Mouse (Mus musculus): ENCODE measurements around the gene Wdr83os. TPM values are rescaled to one million over a fixed set of nuclear protein-coding genes. Genes with fewer than 3 reads are reported as not detected.
"Not testable (repeated sequence)": the region's sequence is repeated elsewhere in the genome, so short reads cannot be mapped to it uniquely, and the experiment has no call there.

The Wdr83os gene
- total and polyA plus RNA-seq, 2 experiments from 2014 or later = 123 to 131 TPM

DNA sequence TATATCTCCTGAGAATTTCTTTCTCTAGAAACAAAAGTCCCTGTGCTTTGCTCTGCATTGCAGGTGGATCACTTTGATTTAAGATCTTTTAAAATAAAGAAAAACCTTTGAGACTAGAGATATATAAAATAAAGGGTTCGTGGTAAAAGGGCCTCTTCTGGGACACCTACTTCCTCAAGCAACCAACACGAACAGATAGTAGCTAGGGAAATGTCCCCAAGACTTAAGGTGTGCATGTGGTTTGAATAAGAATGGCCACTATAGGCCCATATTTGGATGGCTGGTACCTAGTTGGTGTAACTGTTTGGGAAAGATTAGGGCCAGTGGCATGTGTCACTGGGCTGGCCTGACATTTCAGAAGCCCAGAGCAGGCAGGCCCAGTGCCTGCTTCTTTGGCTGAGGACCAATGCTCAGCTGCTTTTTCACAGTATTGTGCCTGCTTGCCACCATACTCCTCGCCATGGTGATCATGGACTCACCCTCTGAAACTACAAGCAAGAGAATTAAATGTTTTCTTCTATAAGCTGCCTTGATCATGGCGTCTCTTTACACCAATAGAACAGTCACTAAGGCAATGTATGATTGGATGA is 19.6 kb downstream of the Wdr83os start:
- no peak for DNase-seq (ENCODE audit: low spot score)
- no peak for ATAC-seq
- Histone ChIP-seq H3K36me3 (ENCODE audit: insufficient read depth, low read length) (peaks cover 27% of the 10 kb centered on the region), H3K27me3 (ENCODE audit: insufficient read depth, low read length) (no peaks in the 10 kb centered on the region), H3K4me1 (ENCODE audit: insufficient read depth, low read length) (no peaks in the 10 kb centered on the region), H3K9ac (replicated peaks; ENCODE audit: low read length) (no peak overlapping the region), H3K4me3 (ENCODE audit: low read length) (no peak overlapping the region), H3K9me3 (ENCODE audit: low read length) (no peaks in the 10 kb centered on the region), H3K27ac (no peak overlapping the region), H3K4me2 (ENCODE audit: low read depth, low read length) (no peak overlapping the region)
- whole genome bisulfite sequencing = 86% methylated on average over 4 of the region's 4 CpGs
- no peak for TF ChIP-seq CTCF (IDR thresholded peaks at IDR 0.05; ENCODE audit: low read depth)

DNA sequence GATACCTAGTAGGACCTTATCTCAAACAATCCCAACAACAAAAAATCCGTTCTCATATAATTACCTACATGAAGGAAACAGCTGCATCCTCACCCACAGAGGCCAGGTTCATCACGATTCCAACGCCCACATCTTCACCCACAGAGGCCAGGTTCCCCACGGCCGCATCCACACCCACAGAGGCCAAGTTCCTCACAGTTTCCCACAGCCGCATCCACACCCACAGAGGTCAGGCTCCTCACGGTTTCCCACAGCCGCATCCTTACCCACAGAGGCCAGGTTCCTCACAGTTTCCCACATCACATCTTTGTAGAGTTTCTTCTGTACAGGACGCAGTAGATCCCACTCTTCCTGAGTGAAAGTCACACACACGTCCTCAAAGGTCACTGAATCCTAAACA is 32.7 kb downstream of the Wdr83os start:
- H3K4me1 ChIP-seq (ENCODE audit: insufficient read depth, low read length) = no peaks in the 10 kb centered on the region
- no peak overlapping the region for H3K4me3 ChIP-seq (ENCODE audit: low read length)
- H3K27me3 ChIP-seq (ENCODE audit: insufficient read depth, low read length) = no peaks in the 10 kb centered on the region
- no peak overlapping the region for H3K9ac ChIP-seq (replicated peaks; ENCODE audit: low read length)
- DNase-seq (ENCODE audit: low spot score) (no peak), ATAC-seq (no peak)
- TF ChIP-seq CTCF (IDR thresholded peaks at IDR 0.05; ENCODE audit: low read depth) = no peak
- no peak overlapping the region for H3K27ac ChIP-seq
- no peaks in the 10 kb centered on the region for H3K9me3 ChIP-seq (ENCODE audit: low read length)
- no peak overlapping the region for H3K4me2 ChIP-seq (ENCODE audit: low read depth, low read length)
- 95% methylated on average over 10 of the region's 10 CpGs for WGBS
- H3K36me3 ChIP-seq (ENCODE audit: insufficient read depth, low read length) = peaks cover 25% of the 10 kb centered on the region; the same call in 1 of the 2 replicates

DNA sequence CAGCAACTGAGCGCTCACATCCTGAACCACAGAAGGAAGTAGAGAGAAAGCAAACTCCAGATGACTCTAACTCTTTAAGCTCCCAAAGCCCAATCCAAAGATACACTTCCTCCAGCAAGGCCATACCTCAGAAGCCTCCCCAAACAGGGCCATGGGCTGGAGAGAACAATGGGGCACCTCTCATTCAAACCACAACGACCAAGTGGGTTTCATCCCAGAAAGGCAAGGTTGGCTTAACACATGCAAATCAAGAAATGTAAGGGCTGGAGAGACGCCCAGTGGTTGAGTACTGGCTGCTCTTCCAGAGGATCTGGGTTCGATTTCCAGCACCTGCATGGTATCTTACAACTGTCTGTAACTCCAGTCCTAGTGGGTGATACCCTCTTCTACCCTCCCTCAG is 35.0 kb downstream of the Wdr83os start:
- Histone ChIP-seq H3K36me3 (ENCODE audit: insufficient read depth, low read length) (peaks cover 14% of the 10 kb centered on the region; the same call in 1 of the 2 replicates), H3K4me2 (ENCODE audit: low read depth, low read length) (no peak overlapping the region), H3K9me3 (ENCODE audit: low read length) (no peaks in the 10 kb centered on the region), H3K4me1 (ENCODE audit: insufficient read depth, low read length) (no peaks in the 10 kb centered on the region), H3K27ac (no peak overlapping the region), H3K9ac (replicated peaks; ENCODE audit: low read length) (no peak overlapping the region), H3K4me3 (ENCODE audit: low read length) (no peak overlapping the region), H3K27me3 (ENCODE audit: insufficient read depth, low read length) (no peaks in the 10 kb centered on the region)
- TF ChIP-seq CTCF (IDR thresholded peaks at IDR 0.05; ENCODE audit: low read depth) = no peak
- WGBS = 77% methylated on average over 4 of the region's 4 CpGs
- DNase-seq (ENCODE audit: low spot score) = no peak
- ATAC-seq = no peak

DNA sequence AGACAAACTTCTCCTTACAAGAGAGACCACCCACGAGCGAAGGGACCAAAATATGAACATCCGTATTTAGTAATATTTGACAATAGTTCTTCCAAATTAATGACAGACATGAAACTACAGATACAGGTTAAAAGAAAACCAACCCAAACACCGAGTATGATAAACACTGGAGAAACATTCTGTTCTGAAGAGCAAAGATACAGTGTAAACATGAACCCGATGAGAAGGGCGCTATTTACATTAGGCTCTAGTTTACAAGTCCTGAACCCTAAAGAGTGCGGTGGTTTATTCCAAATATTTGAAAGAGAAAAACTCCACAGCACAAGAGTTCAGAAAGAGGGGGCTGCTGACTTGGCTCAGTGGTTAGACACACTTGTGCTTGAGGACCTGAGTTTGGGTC is 36.4 kb downstream of the Wdr83os start:
- Histone ChIP-seq H3K4me3 (ENCODE audit: low read length) (no peak overlapping the region), H3K9ac (replicated peaks; ENCODE audit: low read length) (no peak overlapping the region), H3K4me1 (ENCODE audit: insufficient read depth, low read length) (no peaks in the 10 kb centered on the region), H3K27me3 (ENCODE audit: insufficient read depth, low read length) (no peaks in the 10 kb centered on the region), H3K4me2 (ENCODE audit: low read depth, low read length) (no peak overlapping the region), H3K36me3 (ENCODE audit: insufficient read depth, low read length) (0 out of 2 replicates have a peak, but pooled peaks cover under 1% of the 10 kb centered on the region), H3K9me3 (ENCODE audit: low read length) (no peaks in the 10 kb centered on the region), H3K27ac (no peak overlapping the region)
- DNase-seq (ENCODE audit: low spot score) = no peak
- no peak for ATAC-seq
- 92% methylated on average over 7 of the region's 7 CpGs for WGBS
- TF ChIP-seq CTCF (IDR thresholded peaks at IDR 0.05; ENCODE audit: low read depth) = no peak

GRCm38 (mm10) chr8:85119052-85119981 is 38.8 kb downstream of the Wdr83os start:
- H3K27me3 ChIP-seq (ENCODE audit: insufficient read depth, low read length) = no peaks in the 10 kb centered on the region
- no peaks in the 10 kb centered on the region for H3K4me1 ChIP-seq (ENCODE audit: insufficient read depth, low read length)
- H3K9ac ChIP-seq (replicated peaks; ENCODE audit: low read length) = peak overlapping the region; percentile 62
- H3K9me3 ChIP-seq (ENCODE audit: low read length) = no peaks in the 10 kb centered on the region
- peak overlapping the region; percentile 77 for H3K27ac ChIP-seq
- peak; percentile 61 for TF ChIP-seq CTCF (IDR thresholded peaks at IDR 0.05; ENCODE audit: low read depth)
- H3K4me2 ChIP-seq (ENCODE audit: low read depth, low read length) = peak overlapping the region; percentile 72
- DNase-seq (ENCODE audit: low spot score) (peak; percentile 92), ATAC-seq (peak; percentile 94)
- H3K4me3 ChIP-seq (ENCODE audit: low read length) = peak overlapping the region; percentile 58
- H3K36me3 ChIP-seq (ENCODE audit: insufficient read depth, low read length) = no peaks in the 10 kb centered on the region
- WGBS = 7% methylated on average over 37 of the region's 37 CpGs

DNA sequence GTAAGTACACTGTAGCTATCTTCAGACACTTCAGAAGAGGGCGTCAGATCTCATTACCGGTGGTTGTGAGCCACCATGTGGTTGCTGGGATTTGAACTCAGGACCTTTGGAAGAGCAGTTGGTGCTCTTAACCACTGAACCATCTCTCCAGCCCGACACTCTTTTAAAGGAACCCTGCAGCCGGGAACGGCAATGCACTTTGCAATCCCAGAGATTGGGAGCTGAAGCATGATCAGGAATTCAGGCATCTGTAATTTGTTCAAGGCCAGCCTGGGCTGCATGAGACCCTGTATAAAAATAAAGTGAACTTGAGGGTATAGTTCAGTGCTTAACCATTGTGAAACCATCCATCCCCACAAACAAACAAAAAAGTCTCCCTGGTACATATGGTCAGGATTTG is 39.7 kb downstream of the Wdr83os start:
- not testable (repeated sequence) for H3K27ac ChIP-seq; H3K36me3 ChIP-seq (ENCODE audit: insufficient read depth, low read length); H3K4me1 ChIP-seq (ENCODE audit: insufficient read depth, low read length); ATAC-seq; H3K4me2 ChIP-seq (ENCODE audit: low read depth, low read length); H3K9ac ChIP-seq (replicated peaks; ENCODE audit: low read length); H3K9me3 ChIP-seq (ENCODE audit: low read length); H3K27me3 ChIP-seq (ENCODE audit: insufficient read depth, low read length); DNase-seq (ENCODE audit: low spot score); H3K4me3 ChIP-seq (ENCODE audit: low read length)
- WGBS = 81% methylated on average over 5 of the region's 5 CpGs

DNA sequence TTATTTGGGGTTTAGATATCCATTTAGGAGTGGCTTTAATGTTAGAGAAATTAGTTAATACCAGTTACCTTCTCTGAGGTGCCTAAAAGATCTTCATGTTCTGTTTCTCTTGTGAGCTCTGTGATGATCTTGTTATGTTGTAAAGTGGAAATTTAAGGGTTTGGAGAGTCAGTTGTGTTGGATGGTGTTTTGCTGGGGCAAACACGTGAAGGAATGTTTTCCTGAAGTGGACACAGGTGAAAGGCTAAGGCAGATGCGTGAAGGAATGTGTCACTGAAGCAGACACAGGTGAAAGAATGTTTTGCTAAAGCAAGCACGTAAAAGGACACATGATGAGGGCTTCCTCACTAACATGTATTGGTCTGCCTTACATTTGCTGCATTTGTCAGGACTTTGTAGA is 42.5 kb downstream of the Wdr83os start, which contains the start of gene Zfp791:
Gene Zfp791, minus strand, starts transcription at position 101 of the 400 bp plus-strand sequence.
- no peak within 1 kb of the TSS for H3K4me3 ChIP-seq (ENCODE audit: low read length)
- no peaks in the 10 kb centered on the region for H3K36me3 ChIP-seq (ENCODE audit: insufficient read depth, low read length)
- ATAC-seq (no peak), DNase-seq (ENCODE audit: low spot score) (no peak)
- H3K4me1 ChIP-seq (ENCODE audit: insufficient read depth, low read length) = no peaks in the 10 kb centered on the region
- no peaks in the 10 kb centered on the region for H3K27me3 ChIP-seq (ENCODE audit: insufficient read depth, low read length)
- H3K9me3 ChIP-seq (ENCODE audit: low read length) = no peaks in the 10 kb centered on the region
- H3K4me2 ChIP-seq (ENCODE audit: low read depth, low read length) = no peak within 1 kb of the TSS
- WGBS = 79% methylated on average over 3 of the region's 3 CpGs
- H3K27ac ChIP-seq = no peak within 1 kb of the TSS
- no peak within 1 kb of the TSS for H3K9ac ChIP-seq (replicated peaks; ENCODE audit: low read length)
- TF ChIP-seq CTCF (IDR thresholded peaks at IDR 0.05; ENCODE audit: low read depth) = no peak

Data from hindbrain, postnatal 0 days (tissue).